Mouse (Mus musculus): ENCODE results near the gene Icam2. TPM values are rescaled to one million over a fixed set of nuclear protein-coding genes. Genes with fewer than 3 reads are reported as not detected.

Icam2 gene
- polyA plus RNA-seq, 1 experiment from 2014 or later = 79.4 TPM

Other genes with a start within 250 kb of the Icam2 start
- gene Gm10840, start 227.2 kb downstream of the Icam2 start, polyA plus RNA-seq (2015; fragmentation: Nextera tagmentation; extraction: Ambion mirVana) = not detected in 2 replicates
- 75.9 and 110 TPM in 2 replicates for gene Limd2, start 227.2 kb downstream of the Icam2 start, polyA plus RNA-seq (2015; fragmentation: Nextera tagmentation; extraction: Ambion mirVana)
- gene Strada, start 185.9 kb downstream of the Icam2 start, polyA plus RNA-seq (2015; fragmentation: Nextera tagmentation; extraction: Ambion mirVana) = 16.5 and 20.0 TPM in 2 replicates
- 87.3 and 88.2 TPM in 2 replicates for gene Ccdc47, start 171.7 kb downstream of the Icam2 start, polyA plus RNA-seq (2015; fragmentation: Nextera tagmentation; extraction: Ambion mirVana)
- 41.1 and 47.3 TPM in 2 replicates for gene Ddx42, start 171.1 kb downstream of the Icam2 start, polyA plus RNA-seq (2015; fragmentation: Nextera tagmentation; extraction: Ambion mirVana)
- gene Ftsj3, start 132.0 kb downstream of the Icam2 start, polyA plus RNA-seq (2015; fragmentation: Nextera tagmentation; extraction: Ambion mirVana) = 31.1 and 37.5 TPM in 2 replicates
- gene Psmc5, start 131.9 kb downstream of the Icam2 start, polyA plus RNA-seq (2015; fragmentation: Nextera tagmentation; extraction: Ambion mirVana) = 195 and 215 TPM in 2 replicates
- 18.2 and 35.7 TPM in 2 replicates for gene Smarcd2, start 115.1 kb downstream of the Icam2 start, polyA plus RNA-seq (2015; fragmentation: Nextera tagmentation; extraction: Ambion mirVana)
- gene Tcam1, start 111.4 kb downstream of the Icam2 start, polyA plus RNA-seq (2015; fragmentation: Nextera tagmentation; extraction: Ambion mirVana) = 0.34 TPM in 1 of 2 replicates, not detected in the other
- not detected in 2 replicates for gene Gh, start 86.2 kb downstream of the Icam2 start, polyA plus RNA-seq (2015; fragmentation: Nextera tagmentation; extraction: Ambion mirVana)
- gene Cd79b, start 73.3 kb downstream of the Icam2 start, polyA plus RNA-seq (2015; fragmentation: Nextera tagmentation; extraction: Ambion mirVana) = 1.0 and 2.8 TPM in 2 replicates
- 0.06 and 0.24 TPM in 2 replicates for gene Scn4a, start 34.8 kb downstream of the Icam2 start, polyA plus RNA-seq (2015; fragmentation: Nextera tagmentation; extraction: Ambion mirVana)
- 0.44 and 0.62 TPM in 2 replicates for gene Prr29, start 22.6 kb downstream of the Icam2 start, polyA plus RNA-seq (2015; fragmentation: Nextera tagmentation; extraction: Ambion mirVana)
- gene Ern1, start 99.8 kb upstream of the Icam2 start, polyA plus RNA-seq (2015; fragmentation: Nextera tagmentation; extraction: Ambion mirVana) = 3.8 and 5.2 TPM in 2 replicates
- 12.0 and 12.7 TPM in 2 replicates for gene Tex2, start 225.3 kb upstream of the Icam2 start, polyA plus RNA-seq (2015; fragmentation: Nextera tagmentation; extraction: Ambion mirVana)